In the genomic region with DNA sequence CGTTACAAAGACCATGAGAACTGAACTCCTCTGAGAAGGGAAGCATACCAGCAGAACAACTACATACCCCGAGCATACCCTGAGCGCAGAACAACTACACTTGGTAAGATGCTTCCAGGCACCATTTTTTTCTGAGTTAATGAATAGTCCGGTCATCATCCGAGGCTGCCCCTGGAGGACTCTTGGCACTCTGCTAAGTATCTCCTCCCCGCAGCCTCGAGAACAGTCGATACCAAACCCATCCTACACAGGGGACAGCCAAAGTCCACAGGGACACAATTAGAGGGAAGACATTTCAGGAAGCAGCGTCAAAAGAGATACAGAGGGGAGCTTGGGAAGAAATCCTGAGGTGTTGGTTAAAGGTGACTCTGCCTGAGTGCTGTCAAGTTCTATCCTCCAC, we compare ENCODE assay signal across 28 mouse cellular contexts. TPM values are rescaled to one million over a fixed set of nuclear protein-coding genes. Genes with fewer than 3 reads are reported as not detected.
DNase-seq lines count a peak whose midpoint lies in the region; ATAC-seq lines count a peak whose summit lies in the region.
"Had no signal": no experiment of that assay in that cellular context is flagged by ENCODE, and none has a peak within 500 bp of the region (broad histone marks: within the 10 kb centered on the region; RNA-seq: fewer than 3 reads in every experiment).

No protein-coding gene starts in this region.

- H3K9ac ChIP-seq in embryonic facial prominence, embryonic 14.5 days (ENCODE audit: low read depth, low read length): no peak overlapping the region
- H3K9ac ChIP-seq in kidney, embryonic 14.5 days (ENCODE audit: low read depth, low read length): no peak overlapping the region
- H3K9ac ChIP-seq in forebrain, embryonic 12.5 days: no peak overlapping the region
- H3K9ac ChIP-seq: embryonic facial prominence, embryonic 15.5 days; forebrain, embryonic 15.5 days; heart, embryonic 12.5 days; heart, embryonic 15.5 days; hindbrain, embryonic 14.5 days had no signal

- no peak overlapping the region for H3K4me2 ChIP-seq in embryonic facial prominence, embryonic 14.5 days (ENCODE audit: low read depth, low read length)
- no peak overlapping the region for H3K4me2 ChIP-seq in kidney, embryonic 14.5 days (replicated peaks; ENCODE audit: low read depth, low read length)
- no peak overlapping the region for H3K4me2 ChIP-seq in forebrain, embryonic 12.5 days
- H3K4me2 ChIP-seq: embryonic facial prominence, embryonic 15.5 days; forebrain, embryonic 15.5 days; heart, embryonic 12.5 days; heart, embryonic 15.5 days; hindbrain, embryonic 14.5 days had no signal

- WGBS in embryonic facial prominence, embryonic 14.5 days: 81% methylated on average over 9 of the region's 9 CpGs
- WGBS in embryonic facial prominence, embryonic 10.5 days: 86% methylated on average over 9 of the region's 9 CpGs
- 83% methylated on average over 9 of the region's 9 CpGs for WGBS in kidney, embryonic 14.5 days
- WGBS in forebrain, embryonic 12.5 days: 87% methylated on average over 9 of the region's 9 CpGs

- no peaks in the 10 kb centered on the region for H3K4me1 ChIP-seq in embryonic facial prominence, embryonic 14.5 days (ENCODE audit: control insufficient read depth, insufficient read depth, low read length)
- peaks cover 18% of the 10 kb centered on the region for H3K4me1 ChIP-seq in embryonic facial prominence, embryonic 10.5 days
- no peaks in the 10 kb centered on the region for H3K4me1 ChIP-seq in kidney, embryonic 14.5 days (ENCODE audit: control insufficient read depth, insufficient read depth, low read length)
- H3K4me1 ChIP-seq in forebrain, embryonic 12.5 days: no peaks in the 10 kb centered on the region
- H3K4me1 ChIP-seq: embryonic facial prominence, embryonic 15.5 days; forebrain, embryonic 15.5 days; heart, embryonic 12.5 days; heart, embryonic 15.5 days had no signal

- no peaks in the 10 kb centered on the region for H3K27me3 ChIP-seq in embryonic facial prominence, embryonic 14.5 days (replicated peaks; ENCODE audit: control insufficient read depth, insufficient read depth, low read length)
- no peaks in the 10 kb centered on the region for H3K27me3 ChIP-seq in embryonic facial prominence, embryonic 10.5 days (replicated peaks; ENCODE audit: low read depth, poor library complexity, severe bottlenecking)
- no peaks in the 10 kb centered on the region for H3K27me3 ChIP-seq in kidney, embryonic 14.5 days (ENCODE audit: control insufficient read depth, insufficient read depth, low read length)
- H3K27me3 ChIP-seq in forebrain, embryonic 12.5 days: no peaks in the 10 kb centered on the region
- H3K27me3 ChIP-seq: embryonic facial prominence, embryonic 15.5 days; forebrain, embryonic 15.5 days; heart, embryonic 15.5 days had no signal

- ATAC-seq in embryonic facial prominence, embryonic 14.5 days (ENCODE audit: low read depth): peak; percentile 21; the same call in 1 of the 2 replicates
- no peak for ATAC-seq in kidney, embryonic 14.5 days (ENCODE audit: low FRiP score, low TSS enrichment)
- ATAC-seq in forebrain, embryonic 12.5 days (ENCODE audit: low FRiP score): no peak
- ATAC-seq: activated CD4-positive, CD25-positive, alpha-beta regulatory T cell, adult 4 months; forebrain, embryonic 15.5 days had no signal

- H3K36me3 ChIP-seq in embryonic facial prominence, embryonic 14.5 days (ENCODE audit: control insufficient read depth, insufficient read depth, low read length): no peaks in the 10 kb centered on the region
- H3K36me3 ChIP-seq in embryonic facial prominence, embryonic 10.5 days (replicated peaks): no peaks in the 10 kb centered on the region
- H3K36me3 ChIP-seq in kidney, embryonic 14.5 days (ENCODE audit: control insufficient read depth, insufficient read depth, low read length): no peaks in the 10 kb centered on the region
- no peaks in the 10 kb centered on the region for H3K36me3 ChIP-seq in forebrain, embryonic 12.5 days (replicated peaks)
- H3K36me3 ChIP-seq: embryonic facial prominence, embryonic 15.5 days; forebrain, embryonic 15.5 days; heart, embryonic 12.5 days; heart, embryonic 15.5 days; hindbrain, embryonic 10.5 days had no signal

- DNase-seq in embryonic facial prominence, embryonic 14.5 days (ENCODE audit: low spot score): no peak
- DNase-seq in embryonic facial prominence, embryonic 10.5 days (ENCODE audit: low spot score): no peak
- DNase-seq in kidney, adult 18-20 months: peak; percentile 34
- DNase-seq in kidney, adult 9 months: peak; percentile 66
- no peak for DNase-seq in kidney, postnatal 14 days
- peak; percentile 47 to 50 for DNase-seq in kidney, postnatal 36 days
- DNase-seq: adrenal gland, adult 8-10 months; adrenal gland, postnatal 25 days; cerebellum, adult 11-12 months; cerebellum, adult 8-10 months; cerebellum, postnatal 36 days; embryo, embryonic 11 days; gastrocnemius, postnatal 25 days; heart, adult 18-20 months; heart, postnatal 10 days; heart, postnatal 36 days had no signal

- H3K4me3 ChIP-seq in embryonic facial prominence, embryonic 14.5 days (ENCODE audit: low read depth, low read length): no peak overlapping the region
- H3K4me3 ChIP-seq in embryonic facial prominence, embryonic 10.5 days: no peak overlapping the region
- H3K4me3 ChIP-seq in kidney, embryonic 14.5 days (ENCODE audit: low read length): no peak overlapping the region
- H3K4me3 ChIP-seq in forebrain, embryonic 12.5 days (replicated peaks): no peak overlapping the region
- H3K4me3 ChIP-seq: embryonic facial prominence, embryonic 15.5 days; forebrain, embryonic 15.5 days; heart, embryonic 12.5 days; heart, embryonic 15.5 days; hindbrain, embryonic 10.5 days had no signal

- H3K9me3 ChIP-seq in embryonic facial prominence, embryonic 14.5 days (ENCODE audit: control insufficient read depth, low read length): no peaks in the 10 kb centered on the region
- no peaks in the 10 kb centered on the region for H3K9me3 ChIP-seq in embryonic facial prominence, embryonic 10.5 days
- H3K9me3 ChIP-seq in kidney, embryonic 14.5 days (ENCODE audit: control insufficient read depth, low read length): no peaks in the 10 kb centered on the region
- no peaks in the 10 kb centered on the region for H3K9me3 ChIP-seq in forebrain, embryonic 12.5 days
- H3K9me3 ChIP-seq: embryonic facial prominence, embryonic 15.5 days; forebrain, embryonic 15.5 days; heart, embryonic 12.5 days; heart, embryonic 15.5 days; hindbrain, embryonic 10.5 days had no signal

- no peak overlapping the region for H3K27ac ChIP-seq in embryonic facial prominence, embryonic 14.5 days (replicated peaks; ENCODE audit: low read depth, low read length)
- H3K27ac ChIP-seq in embryonic facial prominence, embryonic 10.5 days (replicated peaks): no peak overlapping the region
- no peak overlapping the region for H3K27ac ChIP-seq in kidney, embryonic 14.5 days (ENCODE audit: low read depth, low read length)
- no peak overlapping the region for H3K27ac ChIP-seq in forebrain, embryonic 12.5 days
- H3K27ac ChIP-seq: embryonic facial prominence, embryonic 15.5 days; forebrain, embryonic 15.5 days; heart, embryonic 15.5 days; hindbrain, embryonic 10.5 days; hindbrain, embryonic 14.5 days had no signal

RNA-seq across cellular contexts. Expression of a gene that starts 22.8 kb away (rescaled TPM):
- 0.54 TPM in 1 of 2 replicates, not detected in the other for polyA plus RNA-seq in embryonic facial prominence, embryonic 14.5 days (2014; fragmentation: Nextera tagmentation; extraction: Ambion mirVana)
- not detected in 2 replicates for polyA plus RNA-seq in embryonic facial prominence, embryonic 10.5 days (2016; fragmentation: Nextera tagmentation; extraction: Ambion mirVana)
- not detected in 2 replicates for polyA plus RNA-seq in kidney, embryonic 14.5 days (2014; fragmentation: Nextera tagmentation; extraction: Ambion mirVana)
- not detected in 2 replicates for polyA plus RNA-seq in forebrain, embryonic 12.5 days (2016; fragmentation: Nextera tagmentation; extraction: Ambion mirVana)
- polyA plus RNA-seq: embryonic facial prominence, embryonic 11.5 days; embryonic facial prominence, embryonic 15.5 days; forebrain, embryonic 11.5 days; forebrain, embryonic 15.5 days; gonadal fat pad, adult 2 months; heart, embryonic 12.5 days; hindbrain, embryonic 10.5 days had no signal

RNA-seq across cellular contexts. Expression of a gene that starts 32.4 kb away (rescaled TPM):
- polyA plus RNA-seq in embryonic facial prominence, embryonic 14.5 days (2014; fragmentation: Nextera tagmentation; extraction: Ambion mirVana): 2.1 and 2.4 TPM in 2 replicates
- polyA plus RNA-seq in embryonic facial prominence, embryonic 10.5 days (2016; fragmentation: Nextera tagmentation; extraction: Ambion mirVana): 1.1 and 1.4 TPM in 2 replicates
- polyA plus RNA-seq in kidney, embryonic 14.5 days (2014; fragmentation: Nextera tagmentation; extraction: Ambion mirVana): 1.0 and 1.2 TPM in 2 replicates
- 0.49 and 0.74 TPM in 2 replicates for polyA plus RNA-seq in forebrain, embryonic 12.5 days (2016; fragmentation: Nextera tagmentation; extraction: Ambion mirVana)
- polyA plus RNA-seq: forebrain, embryonic 15.5 days had no signal

Comparison
In these comparisons a context has a peak if more than half of its experiments do, and no peak if none do; other contexts are left out.
1. DNase-seq: peak in kidney, adult 18-20 months (single experiment), kidney, adult 9 months (single experiment) and kidney, postnatal 36 days (2 of 2); none in embryonic facial prominence, embryonic 14.5 days (single experiment), embryonic facial prominence, embryonic 10.5 days (single experiment) and kidney, postnatal 14 days (single experiment).